Mouse (Mus musculus) thymus, adult 2 months (tissue): Measurements from ENCODE around the gene Stxbp3. TPM values are rescaled to one million over a fixed set of nuclear protein-coding genes. Genes with fewer than 3 reads are reported as not detected.
A peak's percentile ranks its signal among the peaks of the same experiment; 100 is the strongest.
"Not testable (repeated sequence)": the region's sequence is repeated elsewhere in the genome, so short reads cannot be mapped to it uniquely, and the experiment has no call there.

Source experiments
- DNase-seq: peaks from one replicate; pipeline ENCODE4 v3.0.0; 2021
- H3K27ac ChIP-seq: fragments of 200-500 bp; 2 replicates; pipeline ENCODE4 v1.5.1; 2012; ENCODE audit warnings: low read length, control low read depth; ENCODE audit not compliant: control insufficient read depth, insufficient read depth
- H3K27me3 ChIP-seq: fragments of 200-500 bp; 2 replicates; pipeline ENCODE4 v1.6.1; 2012; ENCODE audit warnings: mild to moderate bottlenecking, low read length, moderate library complexity, mixed read lengths; ENCODE audit not compliant: control insufficient read depth, insufficient read depth
- H3K36me3 ChIP-seq: fragments of 200-500 bp; 2 replicates; pipeline ENCODE4 v1.6.1; 2012; ENCODE audit warnings: mild to moderate bottlenecking, low read length, moderate library complexity; ENCODE audit not compliant: control insufficient read depth, insufficient read depth
- H3K4me1 ChIP-seq: fragments of 200-500 bp; replicated peaks from 2 replicates; pipeline ENCODE4 v1.6.1; 2012; ENCODE audit warnings: low read length; ENCODE audit not compliant: control insufficient read depth, insufficient read depth
- H3K4me3 ChIP-seq: fragments of 200-500 bp; 2 replicates; pipeline ENCODE4 v1.5.1; 2012; ENCODE audit warnings: mild to moderate bottlenecking, low read length, control low read depth, moderate library complexity; ENCODE audit not compliant: control insufficient read depth, insufficient read depth
- CTCF ChIP-seq: fragments of 200-500 bp; IDR thresholded peaks from 2 replicates; pipeline ENCODE4 v1.5.1; 2012; ENCODE audit warnings: mild to moderate bottlenecking, control low read depth, low read length, moderate library complexity, borderline replicate concordance; ENCODE audit not compliant: control insufficient read depth, poor library complexity, insufficient read depth; ENCODE audit errors: extremely low read depth
- POLR2A ChIP-seq: fragments of 200-500 bp; IDR thresholded peaks from 2 replicates; pipeline ENCODE4 v1.6.1; 2012; ENCODE audit warnings: mild to moderate bottlenecking, low read length, control low read depth, moderate library complexity; ENCODE audit not compliant: control insufficient read depth, poor library complexity, insufficient read depth; ENCODE audit errors: extremely low read depth
- WGBS: fragments of 180-500 bp; shearing (Covaris S2); methylation state at CpG from one replicate; pipeline ENCODE4 v1.1.7; 2018; 5-methylcytosine and 5-hydroxymethylcytosine counted together
- polyA plus RNA-seq: library from polyadenylated mRNA; depleted of rRNA; stranded (reverse); fragments of >200 nt; gene quantifications from 2 replicates; pipeline ENCODE4 v1.2.3, GENCODE M21; 2012

Stxbp3 gene
- polyA plus RNA-seq, 1 experiment: 13.2 TPM

DNA sequence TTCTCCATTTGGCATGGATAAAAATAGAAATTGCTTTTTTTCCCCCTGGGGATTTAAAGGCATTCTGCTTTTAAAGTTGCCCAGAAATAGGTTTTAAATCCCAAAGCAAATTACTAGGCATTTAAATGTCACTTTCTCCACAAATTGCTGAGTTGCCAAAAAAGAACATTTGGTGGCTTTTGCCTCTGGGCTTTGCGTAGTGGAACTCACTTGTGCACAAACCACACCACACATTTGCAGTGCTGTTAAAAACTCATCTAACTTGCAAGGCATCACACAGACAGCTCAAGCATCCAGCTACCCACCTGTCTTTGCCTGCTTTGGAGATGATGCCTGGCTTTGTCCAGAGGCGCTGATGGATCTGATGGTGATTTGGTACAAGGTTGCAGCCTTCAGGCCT, 42.7 kb upstream of the Stxbp3 start:
- Histone ChIP-seq H3K27ac (no peak overlapping the region), H3K27me3 (no peaks in the 10 kb centered on the region), H3K4me3 (no peak overlapping the region), H3K4me1 (peaks cover 27% of the 10 kb centered on the region), H3K36me3 (no peaks in the 10 kb centered on the region)
- no peak for DNase-seq
- WGBS: 86% methylated on average over 2 of the region's 2 CpGs
- TF ChIP-seq POLR2A: no peak
- TF ChIP-seq CTCF: no peak

- H3K4me3 ChIP-seq, DNase-seq, H3K27ac ChIP-seq, H3K27me3 ChIP-seq, H3K36me3 ChIP-seq: not testable (repeated sequence)
- WGBS: 46% methylated on average over 4 of the region's 4 CpGs
- peaks cover 27% of the 10 kb centered on the region for H3K4me1 ChIP-seq
These were observed 41.5 kb upstream of the Stxbp3 start for GRCm38 (mm10) chr3:108881873-108882272.

GRCm38 (mm10) chr3:108880544-108881507, 40.5 kb upstream of the Stxbp3 start:
- H3K4me3 ChIP-seq: peak overlapping the region; percentile 31
- TF ChIP-seq CTCF (no peak), POLR2A (no peak)

GRCm38 (mm10) chr3:108879836-108880435, 39.6 kb upstream of the Stxbp3 start:
- no peak for TF ChIP-seq CTCF
- TF ChIP-seq POLR2A: no peak
- WGBS: 16% methylated on average over 5 of the region's 5 CpGs
- H3K27ac ChIP-seq: no peak overlapping the region
- DNase-seq: no peak
- H3K4me3 ChIP-seq: no peak overlapping the region
- H3K4me1 ChIP-seq: peaks cover 21% of the 10 kb centered on the region
- no peaks in the 10 kb centered on the region for H3K27me3 ChIP-seq
- no peaks in the 10 kb centered on the region for H3K36me3 ChIP-seq

More at GRCm38 (mm10) chr3:108880544-108881507, 40.5 kb upstream of the Stxbp3 start:
- WGBS: 49% methylated on average over 28 of the region's 28 CpGs
- H3K27me3 ChIP-seq: no peaks in the 10 kb centered on the region
- peak overlapping the region; percentile 76 for H3K27ac ChIP-seq
- peaks cover 21% of the 10 kb centered on the region for H3K4me1 ChIP-seq
- peak; percentile 58 for DNase-seq
- H3K36me3 ChIP-seq: no peaks in the 10 kb centered on the region

- peaks cover 21% of the 10 kb centered on the region for H3K4me1 ChIP-seq
- H3K27me3 ChIP-seq: no peaks in the 10 kb centered on the region
- TF ChIP-seq POLR2A: no peak
- no peak for TF ChIP-seq CTCF
- 90% methylated on average over 2 of the region's 2 CpGs for WGBS
- DNase-seq: no peak
- H3K4me3 ChIP-seq: no peak overlapping the region
- H3K36me3 ChIP-seq: no peaks in the 10 kb centered on the region
- no peak overlapping the region for H3K27ac ChIP-seq
These were observed 38.8 kb upstream of the Stxbp3 start for GRCm38 (mm10) chr3:108879129-108879528.

- H3K4me1 ChIP-seq: peaks cover 4% of the 10 kb centered on the region
- 94% methylated on average over 6 of the region's 6 CpGs for WGBS
- no peak for DNase-seq
- H3K27ac ChIP-seq: no peak overlapping the region
- no peaks in the 10 kb centered on the region for H3K27me3 ChIP-seq
- no peak overlapping the region for H3K4me3 ChIP-seq
- H3K36me3 ChIP-seq: no peaks in the 10 kb centered on the region
- TF ChIP-seq POLR2A (no peak), CTCF (no peak)
These were observed 30.3 kb upstream of the Stxbp3 start for GRCm38 (mm10) chr3:108870631-108871030.
